Mouse (Mus musculus): ENCODE measurements at regions not wholly inside any gene's neighbourhood (a gene's known extent, or its start where the extent isn't known, plus 50 kb on each side); places are given as distances from the start of the nearest gene placed in this dataset.
A peak's percentile ranks its signal among the peaks of the same experiment; 100 is the strongest.

GRCm38 (mm10) chr1:88752332-88752731 lies 50.3 kb upstream of the Arl4c start:
- Histone ChIP-seq H3K27ac (replicated peaks) (0 out of 2 replicates have a peak overlapping the region, but pooled peaks have one; percentile 17), H3K4me2 (replicated peaks) (no peak overlapping the region), H3K4me3 (no peak overlapping the region), H3K27me3 (no peaks in the 10 kb centered on the region), H3K4me1 (peaks cover 23% of the 10 kb centered on the region), H3K9me3 (no peaks in the 10 kb centered on the region), H3K36me3 (no peaks in the 10 kb centered on the region), H3K9ac (replicated peaks) (no peak overlapping the region)
- peak; percentile 66 for ATAC-seq (replicated peaks)
- 14% methylated on average over 5 of the region's 5 CpGs for WGBS

- Histone ChIP-seq H3K36me3 (no peaks in the 10 kb centered on the region), H3K9me3 (no peaks in the 10 kb centered on the region), H3K4me1 (peaks cover 33% of the 10 kb centered on the region), H3K4me2 (replicated peaks) (no peak overlapping the region), H3K27me3 (no peaks in the 10 kb centered on the region), H3K27ac (replicated peaks) (peak overlapping the region; percentile 75), H3K4me3 (no peak overlapping the region), H3K9ac (replicated peaks) (no peak overlapping the region)
- 60% methylated on average over 7 of the region's 7 CpGs for WGBS
- ATAC-seq (replicated peaks), result peak; percentile 67
Observed at GRCm38 (mm10) chr1:88756658-88757057, 54.6 kb upstream of the Arl4c start.

GRCm38 (mm10) chr1:88757162-88757561 lies 55.1 kb upstream of the Arl4c start:
- Histone ChIP-seq H3K4me2 (replicated peaks) (no peak overlapping the region), H3K36me3 (no peaks in the 10 kb centered on the region), H3K27ac (replicated peaks) (peak overlapping the region; percentile 75), H3K4me1 (peaks cover 30% of the 10 kb centered on the region), H3K9me3 (no peaks in the 10 kb centered on the region), H3K4me3 (no peak overlapping the region), H3K9ac (replicated peaks) (no peak overlapping the region), H3K27me3 (no peaks in the 10 kb centered on the region)
- ATAC-seq (replicated peaks), result peak; percentile 84
- WGBS, result 10% methylated on average over 7 of the region's 7 CpGs

GRCm38 (mm10) chr1:88757746-88758145 lies 55.7 kb upstream of the Arl4c start:
- ATAC-seq (replicated peaks), result peak; percentile 61; the same call in 1 of the 2 replicates
- H3K9ac ChIP-seq (replicated peaks), result no peak overlapping the region
- 18% methylated on average over 3 of the region's 3 CpGs for WGBS

GRCm38 (mm10) chr1:88760643-88761042 lies 58.6 kb upstream of the Arl4c start:
- no peak for ATAC-seq (replicated peaks)
- Histone ChIP-seq H3K27me3 (no peaks in the 10 kb centered on the region), H3K4me3 (no peak overlapping the region), H3K9me3 (no peaks in the 10 kb centered on the region), H3K27ac (replicated peaks) (no peak overlapping the region), H3K9ac (replicated peaks) (no peak overlapping the region), H3K36me3 (no peaks in the 10 kb centered on the region), H3K4me1 (peaks cover 23% of the 10 kb centered on the region), H3K4me2 (replicated peaks) (no peak overlapping the region)
- WGBS, result 62% methylated on average over 11 of the region's 11 CpGs

More at GRCm38 (mm10) chr1:88757746-88758145, 55.7 kb upstream of the Arl4c start:
- Histone ChIP-seq H3K4me3 (no peak overlapping the region), H3K4me2 (replicated peaks) (no peak overlapping the region), H3K36me3 (no peaks in the 10 kb centered on the region), H3K27me3 (no peaks in the 10 kb centered on the region), H3K27ac (replicated peaks) (peak overlapping the region; percentile 75), H3K4me1 (peaks cover 27% of the 10 kb centered on the region), H3K9me3 (no peaks in the 10 kb centered on the region)

- Histone ChIP-seq H3K27me3 (no peaks in the 10 kb centered on the region), H3K27ac (replicated peaks) (no peak overlapping the region), H3K9ac (replicated peaks) (no peak overlapping the region), H3K4me3 (no peak overlapping the region), H3K36me3 (no peaks in the 10 kb centered on the region), H3K4me2 (replicated peaks) (no peak overlapping the region), H3K9me3 (no peaks in the 10 kb centered on the region), H3K4me1 (peaks cover 22% of the 10 kb centered on the region)
- WGBS, result 71% methylated on average over 6 of the region's 6 CpGs
- no peak for ATAC-seq (replicated peaks)
Observed at GRCm38 (mm10) chr1:88761121-88761520, 59.1 kb upstream of the Arl4c start.

GRCm38 (mm10) chr1:88763725-88764364 lies 61.8 kb upstream of the Arl4c start:
- ATAC-seq (replicated peaks), result no peak
- Histone ChIP-seq H3K4me1 (no peaks in the 10 kb centered on the region), H3K9me3 (no peaks in the 10 kb centered on the region), H3K27ac (replicated peaks) (no peak overlapping the region), H3K36me3 (no peaks in the 10 kb centered on the region), H3K9ac (replicated peaks) (no peak overlapping the region), H3K27me3 (no peaks in the 10 kb centered on the region), H3K4me3 (no peak overlapping the region), H3K4me2 (replicated peaks) (no peak overlapping the region)
- 69% methylated on average over 6 of the region's 6 CpGs for WGBS

GRCm38 (mm10) chr1:88764478-88764877 lies 62.5 kb upstream of the Arl4c start:
- no peaks in the 10 kb centered on the region for H3K27me3 ChIP-seq
- no peaks in the 10 kb centered on the region for H3K36me3 ChIP-seq
- no peak overlapping the region for H3K4me3 ChIP-seq
- no peak overlapping the region for H3K4me2 ChIP-seq (replicated peaks)
- no peak overlapping the region for H3K9ac ChIP-seq (replicated peaks)
- no peak overlapping the region for H3K27ac ChIP-seq (replicated peaks)
- no peaks in the 10 kb centered on the region for H3K4me1 ChIP-seq
- 98% methylated on average over 1 of the region's 1 CpGs for WGBS
- H3K9me3 ChIP-seq, result no peaks in the 10 kb centered on the region
- ATAC-seq (replicated peaks), result no peak

- Histone ChIP-seq H3K4me1 (peaks cover 3% of the 10 kb centered on the region; the same call in 1 of the 2 replicates), H3K9me3 (no peaks in the 10 kb centered on the region; the same call in 1 of the 2 replicates), H3K27ac (replicated peaks) (no peak overlapping the region), H3K27me3 (no peaks in the 10 kb centered on the region), H3K4me2 (replicated peaks) (no peak overlapping the region), H3K36me3 (no peaks in the 10 kb centered on the region), H3K9ac (replicated peaks) (no peak overlapping the region), H3K4me3 (no peak overlapping the region)
- no peak for ATAC-seq (replicated peaks)
- WGBS, result 89% methylated on average over 5 of the region's 5 CpGs
Observed at GRCm38 (mm10) chr1:88777009-88777408, 75.0 kb upstream of the Arl4c start.

GRCm38 (mm10) chr1:88780262-88780661 lies 78.2 kb upstream of the Arl4c start:
- ATAC-seq (replicated peaks), result no peak
- H3K4me3 ChIP-seq, result no peak overlapping the region
- H3K27me3 ChIP-seq, result no peaks in the 10 kb centered on the region
- H3K27ac ChIP-seq (replicated peaks), result no peak overlapping the region
- WGBS, result 81% methylated on average over 4 of the region's 4 CpGs
- 0 out of 2 replicates have a peak, but pooled peaks cover 4% of the 10 kb centered on the region for H3K4me1 ChIP-seq
- H3K9me3 ChIP-seq, result no peaks in the 10 kb centered on the region; the same call in 1 of the 2 replicates
- no peaks in the 10 kb centered on the region for H3K36me3 ChIP-seq
- no peak overlapping the region for H3K4me2 ChIP-seq (replicated peaks)
- no peak overlapping the region for H3K9ac ChIP-seq (replicated peaks)

GRCm38 (mm10) chr1:88783083-88783482 lies 81.1 kb upstream of the Arl4c start:
- H3K4me3 ChIP-seq, result no peak overlapping the region
- H3K27ac ChIP-seq (replicated peaks), result no peak overlapping the region
- WGBS, result 79% methylated on average over 4 of the region's 4 CpGs
- H3K36me3 ChIP-seq, result no peaks in the 10 kb centered on the region
- H3K4me1 ChIP-seq, result 0 out of 2 replicates have a peak, but pooled peaks cover 4% of the 10 kb centered on the region
- no peak for ATAC-seq (replicated peaks)
- no peaks in the 10 kb centered on the region for H3K9me3 ChIP-seq
- H3K4me2 ChIP-seq (replicated peaks), result no peak overlapping the region
- H3K9ac ChIP-seq (replicated peaks), result no peak overlapping the region
- no peaks in the 10 kb centered on the region for H3K27me3 ChIP-seq

- WGBS, result 78% methylated on average over 4 of the region's 5 CpGs
- Histone ChIP-seq H3K9me3 (no peaks in the 10 kb centered on the region), H3K4me3 (no peak overlapping the region), H3K27me3 (no peaks in the 10 kb centered on the region), H3K27ac (replicated peaks) (no peak overlapping the region), H3K36me3 (no peaks in the 10 kb centered on the region), H3K4me2 (replicated peaks) (no peak overlapping the region), H3K9ac (replicated peaks) (no peak overlapping the region), H3K4me1 (0 out of 2 replicates have a peak, but pooled peaks cover 4% of the 10 kb centered on the region)
- no peak for ATAC-seq (replicated peaks)
Observed at GRCm38 (mm10) chr1:88784866-88785620, 83.0 kb upstream of the Arl4c start.

Data from forebrain, embryonic 15.5 days (tissue).